In the genomic region with DNA sequence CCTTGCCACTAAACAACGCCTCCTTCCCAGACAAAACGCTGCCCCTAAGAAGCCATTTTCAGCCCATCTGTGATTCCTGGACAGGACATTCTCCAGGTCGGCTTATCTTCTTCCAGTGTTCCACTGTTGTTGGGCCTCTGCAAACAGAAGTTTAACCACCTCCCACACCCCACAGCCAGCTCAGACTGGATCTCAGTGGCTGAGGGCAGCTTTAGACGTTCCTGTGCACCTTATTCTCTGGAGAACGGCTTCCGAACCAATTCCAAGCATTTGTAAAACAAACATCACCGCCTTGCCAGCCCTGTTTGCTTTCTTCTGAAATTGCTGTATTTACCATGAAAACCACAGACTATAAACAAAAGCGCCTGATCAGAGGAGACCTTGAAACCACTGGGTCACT, we compare ENCODE assay signal across 17 mouse cellular contexts. TPM values are rescaled to one million over a fixed set of nuclear protein-coding genes. Genes with fewer than 3 reads are reported as not detected.
A peak's percentile ranks its signal among the peaks of the same experiment; 100 is the strongest.
DNase-seq lines count a peak whose midpoint lies in the region; ATAC-seq and TF ChIP-seq lines count a peak whose summit lies in the region.
"Had no signal": no experiment of that assay in that cellular context is flagged by ENCODE, and none has a peak within 500 bp of the region (broad histone marks: within the 10 kb centered on the region; RNA-seq: fewer than 3 reads in every experiment).

No protein-coding gene starts in this region.

- no peaks in the 10 kb centered on the region for H3K27me3 ChIP-seq in stomach, embryonic 14.5 days (ENCODE audit: control insufficient read depth, insufficient read depth, low read length)
- H3K27me3 ChIP-seq: lung, embryonic 15.5 days; midbrain, embryonic 15.5 days had no signal

- in situ Hi-C loops in ES-E14 (cut with MboI; ENCODE audit: low sequenced_read_pairs in 2 of 2, unreplicated experiment in 2 of 2), result no loop called here

- no peak overlapping the region for H3K4me2 ChIP-seq in stomach, embryonic 14.5 days (replicated peaks; ENCODE audit: low read depth, low read length)
- H3K4me2 ChIP-seq: liver, embryonic 12.5 days; lung, embryonic 15.5 days; midbrain, embryonic 15.5 days had no signal

- peak; percentile 35 for DNase-seq in heart, adult 11 months
- DNase-seq in heart, postnatal 25 days (ENCODE audit: low spot score), result no peak
- peak; percentile 79 for DNase-seq in ES-E14 (ENCODE audit: low read depth, low spot score)
- DNase-seq in kidney, adult 8-10 months, result peak; percentile 36 to 46
- no peak for DNase-seq in cerebellum, postnatal 36 days
- no peak for DNase-seq in frontal cortex, postnatal 36 days (ENCODE audit: low spot score in 2 of 2)
- DNase-seq: adrenal gland, adult 2 months; cerebellum, adult 18-20 months; heart, postnatal 14 days; left cerebral cortex, postnatal 4 days had no signal

- no peaks in the 10 kb centered on the region for H3K36me3 ChIP-seq in ES-E14 (ENCODE audit: control insufficient read depth, insufficient read depth, low read length, poor library complexity, severe bottlenecking)
- no peaks in the 10 kb centered on the region for H3K36me3 ChIP-seq in stomach, embryonic 14.5 days (ENCODE audit: control insufficient read depth, insufficient read depth, low read length)
- H3K36me3 ChIP-seq: liver, embryonic 12.5 days; lung, embryonic 15.5 days; midbrain, embryonic 15.5 days had no signal

- intact Hi-C loops in heart, postnatal 25 days (cut with DNase I), result no loop called here

- H3K27ac ChIP-seq in ES-E14 (ENCODE audit: insufficient read depth, low read depth, low read length, poor library complexity, severe bottlenecking), result no peak overlapping the region
- H3K27ac ChIP-seq in stomach, embryonic 14.5 days (ENCODE audit: low read length), result no peak overlapping the region
- H3K27ac ChIP-seq: liver, embryonic 12.5 days; lung, embryonic 15.5 days; midbrain, embryonic 15.5 days had no signal

- 0 out of 2 replicates have a peak, but pooled peaks have one; percentile 69 for ATAC-seq in stomach, embryonic 14.5 days (ENCODE audit: insufficient number of reproducible peaks, insufficient read depth, low FRiP score, low read depth)
- no peak for ATAC-seq in inflammation-experienced regulatory T-cells, adult 6 months
- ATAC-seq: forebrain, embryonic 14.5 days; hindbrain, embryonic 16.5 days; liver, embryonic 12.5 days; midbrain, embryonic 15.5 days had no signal

- H3K4me1 ChIP-seq in ES-E14 (ENCODE audit: control insufficient read depth in 2 of 2, insufficient read depth in 2 of 2, low read length in 2 of 2, poor library complexity in 1 of 2), result peaks cover 5 to 10% of the 10 kb centered on the region in 2 experiments; a peak in 3 of 4 replicates
- no peaks in the 10 kb centered on the region for H3K4me1 ChIP-seq in stomach, embryonic 14.5 days (ENCODE audit: control insufficient read depth, insufficient read depth, low read length)
- H3K4me1 ChIP-seq: lung, embryonic 15.5 days had no signal

- no peaks in the 10 kb centered on the region for H3K9me3 ChIP-seq in ES-E14 (ENCODE audit: control insufficient read depth, insufficient read depth, low read depth, low read length)
- no peaks in the 10 kb centered on the region for H3K9me3 ChIP-seq in stomach, embryonic 14.5 days (ENCODE audit: control insufficient read depth, low read depth, low read length)
- H3K9me3 ChIP-seq: lung, embryonic 15.5 days; midbrain, embryonic 15.5 days had no signal

- H3K4me3 ChIP-seq in ES-E14 (ENCODE audit: insufficient read depth in 1 of 2, low read depth in 1 of 2, low read length in 2 of 2, poor library complexity in 1 of 2, severe bottlenecking in 1 of 2), result no peak overlapping the region
- H3K4me3 ChIP-seq in stomach, embryonic 14.5 days (ENCODE audit: low read depth, low read length), result no peak overlapping the region
- H3K4me3 ChIP-seq: liver, embryonic 12.5 days; lung, embryonic 15.5 days; midbrain, embryonic 15.5 days had no signal

- 44% methylated on average over 8 of the region's 8 CpGs for whole genome bisulfite sequencing in stomach, embryonic 14.5 days

- no peak overlapping the region for H3K9ac ChIP-seq in ES-E14 (ENCODE audit: insufficient read depth, low read depth, low read length, poor library complexity, severe bottlenecking)
- no peak overlapping the region for H3K9ac ChIP-seq in stomach, embryonic 14.5 days (replicated peaks; ENCODE audit: low read depth, low read length)
- H3K9ac ChIP-seq: liver, embryonic 12.5 days; lung, embryonic 15.5 days; midbrain, embryonic 15.5 days had no signal

TF ChIP-seq in ES-E14, 5 proteins besides CTCF, POLR2A, EP300 and RAD21:
- no peak for TF ChIP-seq ZC3H11A (IDR thresholded peaks at IDR 0.05; ENCODE audit: borderline replicate concordance, low read depth, low read length)
- no peak for TF ChIP-seq HCFC1 (IDR thresholded peaks at IDR 0.05; ENCODE audit: borderline replicate concordance, insufficient read depth, low read length)
- TF ChIP-seq MAFK (IDR thresholded peaks at IDR 0.05; ENCODE audit: insufficient read depth, low read depth, low read length), result no peak
- no peak for TF ChIP-seq ZNF384 (IDR thresholded peaks at IDR 0.05; ENCODE audit: low read depth, low read length)
- no peak for TF ChIP-seq CHD2 (IDR thresholded peaks at IDR 0.05; ENCODE audit: low read depth, low read length)
TF ChIP-seq in ES-E14: peak in this region for 0.

RNA-seq across cellular contexts. Expression of a gene that starts 41.1 kb away (rescaled TPM):
- total RNA-seq in heart, postnatal 25 days (2021), result 10 to 100 TPM; 23.6 to 24.9 TPM
- total RNA-seq in ES-E14 (2012; rRNA removed), result 0.95 and 1.5 TPM in 2 replicates
- polyA plus RNA-seq in stomach, embryonic 14.5 days (2014; fragmentation: Nextera tagmentation; extraction: Ambion mirVana), result 10.0 and 13.2 TPM in 2 replicates
- 100 to 1,000 TPM in 1 of 3 experiments, 10 to 100 TPM in 2; 43.2 to 111 (median 94.9) TPM for polyA plus RNA-seq in inflammation-experienced regulatory T-cells, adult 6 months (2017; shearing (Covaris generic))

Comparison
In these comparisons a context has a peak if more than half of its experiments do, and no peak if none do; other contexts are left out.
1. DNase-seq: peak in heart, adult 11 months (single experiment), ES-E14 (single experiment) and kidney, adult 8-10 months (2 of 2); none in heart, postnatal 25 days (single experiment), cerebellum, postnatal 36 days (0 of 2) and frontal cortex, postnatal 36 days (0 of 2).